Mouse (Mus musculus) small intestine, adult 10 weeks (tissue): Measurements from ENCODE around the gene Lactbl1. TPM values are rescaled to one million over a fixed set of nuclear protein-coding genes. Genes with fewer than 3 reads are reported as not detected.

Source experiments
- polyA plus RNA-seq: library from polyadenylated mRNA; stranded (reverse); fragments of 350-450 nt; fragmentation: Illumina TruSeq; extraction: RNeasy Lipid Tissue Mini Kit (QIAGEN cat#74804); gene quantifications from one replicate; pipeline ENCODE4 v1.2.3, GENCODE M21; 2014; ENCODE audit warnings: low replicate concordance

Gene Lactbl1
- polyA plus RNA-seq, result not detected

DNA sequence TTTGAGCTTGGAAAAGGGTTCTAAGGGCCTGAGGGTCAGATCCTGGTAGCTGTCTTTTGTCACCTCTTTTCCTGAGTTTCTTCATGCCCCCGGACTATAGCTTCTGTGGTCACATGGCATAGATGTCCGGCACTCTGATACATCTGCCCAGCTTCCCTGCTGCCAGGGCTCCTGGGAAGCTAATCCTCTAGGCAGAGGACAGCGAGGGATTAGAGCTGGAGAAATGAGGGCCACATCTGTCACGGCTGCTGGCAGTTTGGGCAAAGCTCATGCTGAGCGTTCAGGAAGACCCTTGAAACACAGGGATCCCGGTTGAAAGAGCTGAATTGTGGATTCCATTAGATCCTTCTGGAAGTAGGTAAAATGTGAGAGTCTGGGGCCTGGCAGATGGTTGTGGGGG is at the start of gene Lactbl1:
TSS of gene Lactbl1 (plus strand) at position 234 of the 400 bp plus-strand sequence.

DNA sequence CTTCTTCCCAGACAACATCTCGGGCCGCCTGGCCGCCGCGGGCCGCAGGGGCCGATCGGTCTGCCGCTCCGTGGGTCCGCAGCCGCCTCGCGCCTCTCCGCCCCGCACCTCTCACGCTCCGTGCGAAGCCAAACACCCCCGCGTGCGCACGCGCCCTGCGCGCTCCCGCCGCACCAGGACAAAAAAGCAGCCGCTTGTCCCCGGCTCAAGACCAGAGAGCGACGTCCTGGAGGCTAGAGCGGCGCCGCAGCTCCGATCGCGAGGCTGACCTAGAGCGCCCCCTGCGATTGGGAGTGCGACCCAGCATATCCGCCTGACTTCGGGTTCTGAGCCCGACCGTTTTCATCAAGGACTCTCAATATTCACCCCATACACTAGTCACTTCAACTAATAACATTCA is 19.9 kb upstream of the Lactbl1 start, which contains the start of gene Kdm1a:
TSS of gene Kdm1a (minus strand) at position 156 of the 400 bp plus-strand sequence.

DNA sequence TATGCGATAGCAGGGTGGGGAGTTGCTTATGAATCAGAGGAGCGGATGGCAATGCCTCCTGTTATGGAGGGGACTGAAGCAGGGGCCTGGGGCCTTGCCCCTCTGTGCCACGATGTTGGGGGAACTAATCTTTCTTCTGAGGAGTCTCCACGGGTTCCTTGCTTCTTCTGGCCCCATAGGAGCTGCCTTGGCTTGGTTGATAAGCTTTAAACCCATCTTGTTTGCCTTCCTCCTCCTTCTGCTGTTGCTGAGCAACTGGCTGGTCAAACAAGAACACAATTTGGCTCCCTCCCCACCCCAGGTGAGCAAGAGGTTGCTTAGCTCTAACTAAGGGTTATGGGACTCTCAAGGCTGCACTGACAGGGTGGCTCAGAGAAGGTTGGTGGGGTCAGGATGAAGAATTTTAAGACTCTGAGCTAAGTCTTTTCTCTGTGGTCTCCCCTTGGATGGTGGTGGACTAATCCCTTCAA is 12.0 kb upstream of the Lactbl1 start, which contains the start of gene Tex46:
TSS of gene Tex46 (plus strand) at position 51 of the 470 bp plus-strand sequence.

Other genes with a start within 250 kb of the Lactbl1 start
- gene Htr1d, start 199.1 kb upstream of the Lactbl1 start, polyA plus RNA-seq, result not detected
- 1.3 TPM for gene 6030445D17Rik, start 160.4 kb upstream of the Lactbl1 start, polyA plus RNA-seq
- gene Luzp1, start 152.9 kb upstream of the Lactbl1 start, polyA plus RNA-seq, result 107 TPM
- gene Kdm1a, start 19.9 kb upstream of the Lactbl1 start, polyA plus RNA-seq, result 57.2 TPM
- gene Tex46, start 12.2 kb upstream of the Lactbl1 start, polyA plus RNA-seq, result not detected
- gene Ephb2, start 213.4 kb downstream of the Lactbl1 start, polyA plus RNA-seq, result 1.7 TPM